Mouse (Mus musculus) lung, adult 2 months (tissue): Measurements from ENCODE around the gene Vps52. TPM values are rescaled to one million over a fixed set of nuclear protein-coding genes. Genes with fewer than 3 reads are reported as not detected.

Experiments used
- DNase-seq: peaks from one replicate; pipeline ENCODE4 v3.0.0; 2022
- H3K4me1 ChIP-seq: fragments of 200-500 bp; 2 replicates; pipeline ENCODE4 v1.6.1; 2011; ENCODE audit warnings: low read length; ENCODE audit not compliant: control insufficient read depth, insufficient read depth
- H3K4me3 ChIP-seq: fragments of 200-500 bp; replicated peaks from 2 replicates; pipeline ENCODE3; 2011; ENCODE audit warnings: low read depth, mild to moderate bottlenecking, control low read depth, low read length; ENCODE audit errors: extremely low read depth
- CTCF ChIP-seq: fragments of 200-500 bp; IDR thresholded peaks from 2 replicates; pipeline ENCODE4 v1.5.1; 2011; ENCODE audit warnings: mild to moderate bottlenecking, low read length, control low read depth; ENCODE audit not compliant: insufficient read depth
- POLR2A ChIP-seq: fragments of 200-500 bp; IDR thresholded peaks from 2 replicates; pipeline ENCODE4 v1.6.1; 2011; ENCODE audit warnings: low read depth, mild to moderate bottlenecking, control low read depth, low read length, borderline replicate concordance; ENCODE audit errors: extremely low read depth
- WGBS: fragments of 180-500 bp; shearing (Covaris S2); methylation state at CpG from one replicate; pipeline ENCODE4 v1.1.7; 2018; 5-methylcytosine and 5-hydroxymethylcytosine counted together
- polyA plus RNA-seq: library from polyadenylated mRNA; depleted of rRNA; stranded (reverse); fragments of >200 nt; gene quantifications from 2 replicates; pipeline ENCODE4 v1.2.3, GENCODE M21; 2012

Gene Vps52
- polyA plus RNA-seq, 1 experiment = 70.3 TPM

DNA sequence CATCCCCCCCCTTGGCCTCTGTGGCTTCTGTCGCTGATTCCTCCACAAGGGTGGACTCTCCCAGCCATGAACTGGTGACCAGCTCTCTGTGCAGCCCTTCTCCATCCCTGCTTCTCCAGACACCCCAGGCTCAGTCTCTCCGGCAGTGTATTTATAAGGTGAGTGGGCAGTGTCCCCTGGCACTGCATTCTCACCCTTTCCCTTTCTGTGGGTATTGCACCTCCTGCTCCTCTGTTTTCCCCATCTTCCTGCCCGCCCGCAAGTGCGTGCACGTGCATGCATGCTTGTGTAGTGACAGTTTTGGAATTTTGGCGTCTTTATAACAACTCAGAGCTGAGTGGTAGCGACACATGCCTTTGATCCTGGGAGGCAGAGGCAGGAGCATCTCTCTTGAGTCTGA is 41.7 kb upstream of the Vps52 start:
- WGBS = 93% methylated on average over 8 of the region's 8 CpGs
- Histone ChIP-seq H3K4me1 (peaks cover 5% of the 10 kb centered on the region), H3K4me3 (no peak overlapping the region)
- TF ChIP-seq CTCF = no peak
- TF ChIP-seq POLR2A = no peak
- DNase-seq = no peak

DNA sequence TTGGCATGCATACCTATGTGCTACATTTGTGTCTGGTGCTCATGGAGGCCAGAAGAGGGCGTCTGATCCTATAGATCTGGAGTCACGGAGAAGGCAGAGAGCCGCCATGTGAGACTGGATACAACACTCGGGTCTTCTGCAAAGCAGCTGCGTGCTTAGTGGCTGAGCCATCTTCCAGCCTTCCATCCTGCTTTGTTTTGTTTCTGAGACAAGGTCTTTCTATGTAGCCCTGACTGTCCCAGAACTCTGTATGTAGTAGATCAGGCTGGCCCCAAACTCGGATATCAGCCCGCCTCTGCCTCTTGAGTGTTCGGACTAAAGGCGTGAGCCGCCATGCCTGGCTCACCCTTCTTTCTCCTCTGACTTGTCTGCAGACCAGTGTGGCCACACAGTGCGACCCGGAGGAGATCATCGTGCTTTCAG is 40.6 kb upstream of the Vps52 start:
- no peak for DNase-seq
- WGBS = 69% methylated on average over 13 of the region's 13 CpGs
- Histone ChIP-seq H3K4me3 (no peak overlapping the region), H3K4me1 (peaks cover 5% of the 10 kb centered on the region)
- TF ChIP-seq POLR2A (no peak), CTCF (no peak)

DNA sequence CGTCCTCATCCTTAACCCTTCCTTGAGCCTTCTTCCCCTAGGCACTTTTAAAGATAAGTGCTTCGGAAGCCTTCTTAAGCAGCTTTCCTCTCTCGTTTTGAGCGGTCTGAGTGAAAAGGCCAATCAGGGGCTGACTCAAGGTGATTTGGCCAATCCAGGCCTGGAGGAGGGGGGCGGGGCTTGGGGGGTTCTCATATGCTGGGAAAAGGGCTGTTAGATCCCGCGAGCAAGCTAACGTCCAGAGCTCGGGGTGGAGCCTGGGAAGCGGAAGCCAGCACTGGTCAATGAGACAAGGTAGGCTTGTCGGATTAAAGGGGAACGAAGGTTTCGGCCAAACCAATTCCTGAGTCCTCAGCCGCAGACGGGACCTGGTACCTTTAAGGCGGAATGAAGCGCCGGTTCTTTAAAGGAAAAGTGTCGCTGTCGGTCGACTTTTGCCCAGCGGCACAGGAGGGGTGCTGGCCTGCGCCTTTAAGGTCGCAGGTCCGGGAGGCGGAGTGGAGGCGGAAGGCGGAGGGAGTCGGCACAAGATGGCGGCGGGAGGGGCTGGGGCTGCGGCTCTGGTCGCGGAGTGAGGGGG is 39.9 kb upstream of the Vps52 start, which contains the start of the genes Tapbp and Zbtb22:
Gene Tapbp, plus strand, starts transcription at position 229 of the 580 bp plus-strand sequence.
Gene Zbtb22, plus strand, starts transcription at position 234 of the 580 bp plus-strand sequence.
- Histone ChIP-seq H3K4me1 (peaks cover 5% of the 10 kb centered on the region), H3K4me3 (peak within 1 kb of the TSS; percentile 62)
- WGBS = under 1% methylated on average over 32 of the region's 34 CpGs
- DNase-seq = peak; percentile 90
- no peak for TF ChIP-seq CTCF
- TF ChIP-seq POLR2A = peak; percentile 49; the same call in 1 of the 2 replicates

DNA sequence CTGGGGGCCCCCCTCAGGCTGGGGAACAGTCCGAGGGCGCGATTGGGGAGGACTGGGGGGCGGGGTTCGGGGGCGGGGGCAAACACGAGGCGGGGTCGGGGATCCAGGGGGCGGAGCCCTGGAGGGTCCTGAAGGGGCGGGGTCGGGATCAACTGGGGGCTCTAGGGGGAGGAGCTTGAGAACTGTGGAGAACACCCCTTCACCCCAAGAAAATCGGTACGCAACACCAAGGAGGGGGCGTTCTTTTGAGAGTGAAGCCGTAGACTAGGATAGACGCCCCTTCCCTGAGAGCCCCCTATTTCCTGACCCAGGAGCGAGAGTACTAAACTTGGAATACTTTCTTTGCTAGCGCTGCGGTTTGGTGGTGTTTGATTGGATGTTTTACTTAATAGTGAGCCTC is 39.3 kb upstream of the Vps52 start:
- no peak for TF ChIP-seq CTCF
- TF ChIP-seq POLR2A = no peak
- Histone ChIP-seq H3K4me1 (peaks cover 9% of the 10 kb centered on the region), H3K4me3 (peak overlapping the region; percentile 62)
- 2% methylated on average over 16 of the region's 20 CpGs for WGBS
- peak; percentile 53 for DNase-seq

DNA sequence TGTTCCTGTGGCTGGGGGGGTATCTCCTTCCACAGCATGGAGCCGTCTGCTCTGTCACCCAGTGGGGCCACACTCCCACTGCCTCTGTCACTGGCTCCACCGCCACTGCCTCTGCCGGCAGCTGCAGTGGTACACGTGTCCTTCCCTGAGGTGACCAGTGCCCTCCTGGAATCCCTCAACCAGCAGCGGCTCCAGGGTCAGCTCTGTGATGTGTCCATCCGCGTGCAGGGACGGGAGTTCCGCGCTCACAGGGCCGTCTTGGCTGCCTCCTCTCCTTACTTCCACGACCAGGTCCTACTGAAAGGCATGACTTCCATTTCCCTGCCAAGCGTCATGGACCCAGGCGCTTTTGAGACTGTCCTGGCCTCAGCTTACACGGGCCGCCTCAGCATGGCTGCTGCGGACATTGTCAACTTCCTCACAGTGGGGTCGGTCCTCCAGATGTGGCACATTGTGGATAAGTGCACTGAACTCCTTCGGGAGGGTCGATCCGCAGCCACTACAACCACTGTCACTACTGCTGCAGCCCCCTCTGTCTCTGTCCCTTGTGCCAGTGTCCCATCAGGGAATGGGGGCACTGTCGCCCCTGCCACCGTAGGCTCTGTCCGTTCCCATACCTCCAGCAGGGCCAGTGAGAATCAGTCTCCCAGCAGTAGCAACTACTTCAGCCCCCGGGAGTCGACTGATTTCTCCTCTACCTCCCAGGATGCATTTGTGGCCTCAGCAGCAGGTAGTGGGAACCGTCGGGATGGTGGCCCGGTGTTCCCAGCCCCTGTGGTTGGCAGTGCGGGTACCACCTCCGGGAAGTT is 38.6 kb upstream of the Vps52 start:
- DNase-seq = no peak
- H3K4me3 ChIP-seq = no peak overlapping the region
- 80% methylated on average over 31 of the region's 31 CpGs for WGBS
- H3K4me1 ChIP-seq = peaks cover 12% of the 10 kb centered on the region
- no peak for TF ChIP-seq POLR2A
- no peak for TF ChIP-seq CTCF

DNA sequence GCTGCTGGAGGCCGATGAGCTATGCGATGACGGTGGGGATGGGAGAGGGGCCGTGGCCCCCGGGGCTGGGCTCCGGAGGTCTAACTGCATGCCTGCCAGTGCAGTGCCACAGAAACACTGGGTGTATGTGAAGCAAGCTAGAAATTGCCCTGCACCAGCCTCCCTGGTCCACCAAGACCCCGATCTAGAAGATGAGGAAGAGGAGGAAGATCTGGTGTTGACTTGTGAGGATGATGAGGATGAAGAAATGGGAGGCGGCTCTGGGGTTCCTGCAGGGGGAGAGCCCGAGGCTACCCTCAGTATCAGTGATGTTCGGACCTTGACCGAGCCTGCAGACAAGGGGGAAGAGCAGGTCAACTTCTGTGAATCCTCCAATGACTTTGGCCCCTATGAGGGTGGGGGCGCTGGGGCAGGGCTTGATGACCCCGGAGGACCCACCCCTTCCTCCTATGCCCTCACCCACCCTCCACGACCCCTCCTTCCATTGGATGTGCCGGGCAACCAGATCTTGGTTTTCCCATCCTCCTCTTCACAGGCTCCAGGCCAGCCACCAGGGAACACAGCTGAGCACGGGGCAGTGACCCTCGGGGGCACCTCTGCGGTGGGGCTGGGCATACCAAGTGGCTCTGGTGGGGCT is 37.8 kb upstream of the Vps52 start:
- Histone ChIP-seq H3K4me1 (peaks cover 12% of the 10 kb centered on the region), H3K4me3 (no peak overlapping the region)
- no peak for DNase-seq
- TF ChIP-seq CTCF (no peak), POLR2A (no peak)
- WGBS = 79% methylated on average over 18 of the region's 18 CpGs

DNA sequence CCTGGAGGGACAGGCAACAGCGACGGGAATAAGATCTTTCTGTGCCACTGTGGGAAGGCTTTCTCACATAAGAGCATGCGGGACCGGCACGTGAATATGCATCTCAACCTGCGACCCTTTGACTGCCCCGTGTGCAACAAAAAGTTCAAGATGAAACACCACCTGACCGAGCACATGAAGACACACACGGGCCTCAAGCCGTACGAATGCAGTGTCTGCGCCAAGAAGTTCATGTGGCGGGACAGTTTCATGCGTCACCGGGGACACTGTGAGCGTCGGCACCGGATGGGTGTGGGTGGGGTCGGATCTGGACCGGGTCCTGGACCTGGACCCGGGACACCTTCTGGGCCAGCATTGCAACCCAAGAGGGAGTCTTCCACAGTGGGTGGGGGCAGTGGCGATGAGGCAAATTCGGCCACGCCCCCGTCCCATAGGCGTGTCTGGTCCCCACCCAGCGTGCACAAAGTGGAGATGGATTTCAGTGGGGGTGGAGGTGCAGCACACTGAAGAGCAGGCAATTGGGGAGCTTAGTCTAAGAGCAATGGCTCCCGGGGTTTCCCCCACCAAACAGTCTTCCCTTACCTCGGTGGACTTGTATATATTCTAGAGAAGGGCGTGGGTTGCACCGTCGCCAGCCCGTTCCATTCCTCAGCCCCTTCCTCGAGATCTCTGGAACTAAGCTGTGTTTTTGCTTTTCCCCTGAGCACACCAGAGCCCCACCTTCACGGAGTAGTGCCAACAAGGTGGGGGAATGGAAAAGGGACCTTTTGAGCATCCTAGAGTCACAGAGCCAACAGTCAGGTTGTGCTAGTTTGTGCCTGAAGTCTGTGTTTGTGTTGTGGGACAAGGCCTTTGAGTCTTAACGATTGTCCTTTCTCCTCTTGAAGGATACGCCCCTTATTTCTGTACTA is 37.1 kb upstream of the Vps52 start:
- peak overlapping the region; percentile 94 for H3K4me3 ChIP-seq
- no peak for DNase-seq
- TF ChIP-seq POLR2A (no peak), CTCF (no peak)
- H3K4me1 ChIP-seq = peaks cover 12% of the 10 kb centered on the region
- WGBS = 52% methylated on average over 37 of the region's 37 CpGs

DNA sequence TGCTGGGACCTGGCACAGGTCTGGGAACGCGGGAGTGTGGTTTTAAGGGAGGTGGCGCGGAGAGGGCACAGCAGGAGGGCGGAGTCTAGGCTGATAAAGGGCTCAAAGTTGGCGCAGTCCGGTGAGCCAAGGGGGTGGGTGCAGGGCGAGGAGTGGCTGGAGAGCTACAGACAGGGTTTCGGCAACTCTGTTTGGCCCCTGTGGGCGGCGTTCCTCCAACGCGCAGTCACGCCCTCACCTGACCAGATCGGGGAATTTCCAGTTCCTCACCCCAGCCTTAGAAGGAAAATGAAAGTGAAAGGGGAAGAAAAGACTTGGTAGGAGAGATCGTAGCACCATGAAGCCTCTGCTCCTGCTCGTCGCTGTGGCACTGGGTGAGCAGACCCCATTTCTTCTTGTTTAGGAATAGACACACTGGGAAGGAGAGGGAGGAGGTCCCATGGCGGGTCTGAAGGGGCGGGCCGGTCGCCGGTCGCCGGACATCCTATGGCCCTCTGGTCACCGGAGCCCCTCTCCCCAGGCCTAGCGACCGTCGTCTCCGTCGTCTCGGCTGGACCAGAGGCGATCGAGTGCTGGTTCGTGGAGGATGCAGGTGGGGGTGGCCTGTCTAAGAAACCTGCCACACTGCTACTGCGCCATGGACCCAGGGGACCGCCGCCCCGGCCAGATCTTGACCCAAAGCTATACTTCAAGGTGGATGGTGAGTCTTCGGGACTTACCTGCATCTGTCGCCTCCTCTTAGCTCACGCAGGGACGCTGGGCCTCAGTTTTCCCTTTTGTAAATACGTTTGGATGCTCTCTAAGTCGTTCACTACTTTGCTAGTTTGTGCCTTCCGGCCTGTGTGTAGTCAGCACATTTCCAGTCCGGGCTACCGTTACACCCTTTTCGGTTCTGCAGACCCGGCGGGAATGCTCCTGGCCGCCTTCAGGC is 36.0 kb upstream of the Vps52 start:
- under 1% methylated on average over 52 of the region's 52 CpGs for WGBS
- peak; percentile 87 for DNase-seq
- Histone ChIP-seq H3K4me3 (peak overlapping the region; percentile 94), H3K4me1 (peaks cover 12% of the 10 kb centered on the region)
- TF ChIP-seq POLR2A (peak; percentile 80; the same call in 1 of the 2 replicates), CTCF (peak; percentile 14; the same call in 1 of the 2 replicates)
